Mouse (Mus musculus) brain, embryonic 14.5 days (tissue): ENCODE data around the gene Lrfn5. TPM values are rescaled to one million over a fixed set of nuclear protein-coding genes. Genes with fewer than 3 reads are reported as not detected.

Experiments
- DNase-seq: peaks from one replicate; pipeline ENCODE4 v3.0.0-alpha.2; 2011; ENCODE audit warnings: low read depth
- CTCF ChIP-seq: fragments of 200-500 bp; IDR thresholded peaks from 2 replicates; pipeline ENCODE4 v1.5.1; 2012; ENCODE audit warnings: inconsistent platforms, mild to moderate bottlenecking, moderate library complexity, borderline replicate concordance; ENCODE audit not compliant: insufficient read depth, insufficient read length; ENCODE audit errors: extremely low read depth
- POLR2A ChIP-seq: fragments of 200-500 bp; IDR thresholded peaks from 2 replicates; pipeline ENCODE4 v1.6.1; 2012; ENCODE audit warnings: mild to moderate bottlenecking, inconsistent platforms, borderline replicate concordance; ENCODE audit not compliant: poor library complexity, insufficient read depth, insufficient read length, severe bottlenecking; ENCODE audit errors: extremely low read depth
- polyA plus RNA-seq: library from polyadenylated mRNA; depleted of rRNA; stranded (reverse); fragments of >200 nt; gene quantifications from 2 replicates; pipeline ENCODE4 v1.2.3, GENCODE M21; 2012; rRNA removed

Gene Lrfn5
- 28.9 and 38.1 TPM in 2 replicates for polyA plus RNA-seq

DNA sequence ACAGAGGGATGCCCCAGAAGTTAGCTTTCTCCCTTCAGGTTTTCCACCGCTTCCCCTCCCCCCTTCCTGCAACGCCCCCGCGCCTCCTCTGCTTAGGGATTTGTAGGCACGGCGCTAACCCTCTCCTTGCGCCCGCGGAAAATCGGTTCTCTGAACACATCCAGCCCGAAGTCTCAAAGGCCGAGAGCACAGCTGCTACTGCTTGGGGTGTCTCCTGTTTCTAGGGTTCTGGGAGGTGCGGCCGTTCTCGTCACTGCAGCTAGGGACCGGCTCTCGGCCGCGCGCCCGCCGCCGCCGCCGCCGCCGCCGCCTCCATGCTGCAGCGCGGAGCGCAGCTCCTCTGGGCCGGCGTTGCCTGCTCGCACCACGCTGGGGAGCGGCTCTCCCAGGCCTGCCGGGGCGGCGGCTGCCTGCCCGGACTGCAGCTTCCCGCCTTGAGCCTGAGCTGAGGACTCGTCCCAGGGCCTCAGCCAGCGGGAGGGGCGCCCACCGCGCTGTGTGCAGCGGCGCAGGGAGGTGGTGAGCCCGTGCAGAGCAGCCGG, at the start of gene Lrfn5:
TSS of gene Lrfn5 (plus strand) at position 322 of the 542 bp plus-strand sequence.
- peak; percentile 33; the same call in 1 of the 2 replicates for TF ChIP-seq POLR2A
- TF ChIP-seq CTCF, result 0 out of 2 replicates have a peak, but pooled peaks have one; percentile 1
- DNase-seq, result peak; percentile 90

DNA sequence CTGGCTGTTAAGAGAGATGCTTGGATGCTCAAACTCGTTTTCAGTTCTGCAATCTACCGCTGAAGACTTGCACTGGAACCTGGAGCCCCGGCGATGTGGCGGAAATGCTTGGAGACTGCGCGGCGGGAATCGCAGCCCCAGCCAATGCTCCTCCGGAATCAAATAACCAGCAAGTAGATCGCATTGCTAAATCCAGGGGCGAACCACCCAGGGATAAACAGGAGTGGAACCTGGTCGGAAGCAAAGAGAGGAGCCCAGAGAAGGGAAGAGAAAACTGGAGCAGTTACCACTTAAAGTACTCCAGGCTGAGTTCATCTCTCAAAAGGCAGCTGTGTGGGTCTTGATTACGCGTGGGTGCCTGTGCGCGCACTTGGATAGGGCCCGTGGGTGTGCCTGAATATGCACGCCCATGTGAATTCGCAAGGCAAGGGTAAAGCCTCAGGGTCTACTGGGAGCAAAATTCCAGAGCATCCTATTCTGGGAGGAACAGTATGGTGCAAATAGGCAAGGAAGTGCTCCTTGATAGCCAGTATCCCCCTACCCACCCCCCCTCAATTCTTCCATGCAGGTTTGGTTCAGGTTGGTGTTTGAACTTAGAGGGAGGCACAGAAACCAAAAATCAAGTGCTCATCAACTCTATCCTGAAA, 1.3 kb upstream of the Lrfn5 start:
- DNase-seq, result peak; percentile 51
- no peak for TF ChIP-seq POLR2A
- TF ChIP-seq CTCF, result no peak

DNA sequence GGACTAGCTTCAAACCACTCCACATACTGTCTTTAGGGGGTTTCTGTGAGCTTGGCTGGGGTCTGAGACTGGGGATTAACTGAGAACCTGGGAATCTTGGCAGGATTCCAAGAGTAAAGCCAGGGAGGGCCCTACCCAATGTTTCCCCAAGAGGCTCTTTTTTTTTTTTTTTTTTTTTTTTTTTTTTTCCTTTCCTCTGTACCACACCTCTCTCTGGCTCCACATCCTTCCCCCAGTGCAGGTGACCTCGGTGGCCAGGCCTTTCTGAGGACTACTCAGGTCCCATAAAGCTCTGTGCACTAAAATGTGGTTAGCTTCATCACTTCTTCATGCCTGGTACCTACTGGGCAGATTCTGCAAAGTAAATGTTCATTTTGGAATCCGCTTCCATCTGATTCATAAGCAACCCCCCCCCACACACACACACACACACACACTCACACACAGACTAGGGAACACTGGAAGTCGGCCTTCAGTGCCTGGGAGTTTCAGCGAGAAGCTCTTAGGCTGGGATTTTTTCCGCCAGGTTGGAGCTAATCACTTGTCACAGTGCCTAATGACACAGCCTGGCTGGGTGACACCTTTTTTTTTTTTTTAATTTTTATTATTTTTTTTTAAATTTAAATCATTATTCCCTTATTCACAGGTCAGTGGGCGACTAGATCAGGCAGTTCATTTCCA, 662 bp upstream of the Lrfn5 start:
- TF ChIP-seq POLR2A (no peak), CTCF (no peak)
- peak; percentile 84 for DNase-seq

DNA sequence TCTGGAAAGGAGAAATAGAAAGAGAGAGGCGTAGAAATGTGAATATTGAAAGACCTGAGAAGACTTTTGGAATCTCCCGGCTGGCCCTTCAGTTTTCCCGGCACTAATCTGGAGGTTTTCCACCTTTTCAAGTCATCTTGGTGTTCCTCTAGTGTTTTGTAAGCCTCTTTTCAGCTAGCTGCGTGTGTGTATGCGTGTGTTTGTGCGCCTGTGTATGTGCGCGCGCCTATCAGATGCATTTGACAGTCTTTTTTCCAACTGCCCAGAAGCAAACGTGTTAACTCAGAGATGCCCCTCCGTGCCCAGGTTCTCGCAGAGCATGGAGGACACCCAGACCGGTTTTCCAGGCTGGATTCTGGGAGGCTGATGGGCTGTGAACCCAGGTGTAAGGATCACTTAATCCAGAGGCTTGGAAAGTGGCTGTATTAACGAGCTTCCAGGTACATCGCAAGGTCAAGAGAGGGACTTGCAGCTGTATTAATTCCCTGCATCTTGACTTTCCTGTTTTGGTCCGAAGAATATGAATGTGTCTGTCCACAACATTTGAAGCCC, 757 bp downstream of the Lrfn5 start:
- peak; percentile 67 for DNase-seq
- no peak for TF ChIP-seq CTCF
- no peak for TF ChIP-seq POLR2A

DNA sequence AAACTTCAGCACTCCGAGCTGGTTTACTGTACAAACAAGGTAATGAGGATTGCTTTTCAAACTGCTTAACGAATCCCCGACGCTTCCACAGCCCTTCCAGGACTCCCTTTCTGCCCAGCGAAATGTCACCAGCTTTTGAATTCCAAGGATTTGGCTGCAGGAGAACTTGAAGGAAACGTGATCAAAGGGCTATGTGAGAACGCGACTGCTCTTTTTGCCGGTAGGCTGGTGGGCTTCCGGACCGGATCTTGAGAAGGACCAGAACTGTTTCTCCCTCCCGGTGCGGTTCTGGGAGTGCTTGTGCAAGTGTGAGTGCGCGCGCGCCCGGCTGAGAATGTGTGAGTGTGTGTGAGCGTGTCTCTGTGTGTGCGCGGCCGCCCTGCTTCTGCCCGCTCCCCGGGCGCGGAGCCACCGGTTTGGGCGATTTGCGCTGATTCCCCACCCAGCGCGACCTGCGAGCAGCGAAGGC, 1.3 kb downstream of the Lrfn5 start:
- DNase-seq, result peak; percentile 69
- TF ChIP-seq POLR2A, result no peak

- DNase-seq, result peak; percentile 94
- TF ChIP-seq CTCF (peak; percentile 53; the same call in 1 of the 2 replicates), POLR2A (no peak)
These were observed 3.2 kb downstream of the Lrfn5 start for GRCm38 (mm10) chr12:61526199-61526598.

GRCm38 (mm10) chr12:61579949-61580348, 57.0 kb downstream of the Lrfn5 start:
- DNase-seq, result no peak
- TF ChIP-seq CTCF (no peak), POLR2A (no peak)

DNA sequence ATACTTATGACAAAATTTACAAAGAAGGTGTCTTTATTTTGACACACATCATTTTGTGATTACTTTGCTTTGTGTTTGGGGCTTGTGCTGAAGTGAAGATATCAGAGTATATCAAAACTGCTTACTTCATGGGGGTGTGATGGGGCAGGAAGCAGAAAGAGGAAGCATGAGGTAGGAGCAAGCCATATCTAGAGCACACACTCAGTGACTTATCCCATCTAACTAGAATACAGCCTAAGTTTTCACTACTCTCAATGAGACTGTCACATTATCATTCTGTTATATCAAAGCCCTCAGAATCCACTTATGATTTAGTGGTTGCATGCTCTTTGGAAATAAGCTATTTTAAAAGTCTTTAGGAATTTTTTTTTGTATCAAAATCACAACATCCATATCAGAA, 77.4 kb downstream of the Lrfn5 start:
- no peak for DNase-seq
- TF ChIP-seq CTCF, result no peak
- no peak for TF ChIP-seq POLR2A

DNA sequence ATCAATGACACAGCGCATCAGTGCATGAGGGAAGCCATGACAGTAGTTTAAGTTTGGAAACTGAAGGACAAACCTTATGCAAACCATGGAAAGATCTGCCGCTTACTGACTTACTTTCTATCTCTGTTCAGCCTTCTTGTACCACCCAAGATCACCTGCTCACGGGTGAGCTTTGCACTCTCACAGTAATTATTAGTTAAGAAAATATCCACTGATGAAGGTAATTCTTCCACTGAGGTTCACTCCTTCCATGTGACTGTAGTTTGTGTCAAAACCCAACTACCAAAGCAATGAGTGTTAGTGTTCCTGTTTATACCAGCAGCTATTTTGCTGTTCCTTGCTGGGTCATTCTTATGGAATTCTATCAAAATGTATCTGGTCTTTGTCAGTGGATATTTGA, 84.9 kb downstream of the Lrfn5 start:
- no peak for TF ChIP-seq POLR2A
- DNase-seq, result no peak

DNA sequence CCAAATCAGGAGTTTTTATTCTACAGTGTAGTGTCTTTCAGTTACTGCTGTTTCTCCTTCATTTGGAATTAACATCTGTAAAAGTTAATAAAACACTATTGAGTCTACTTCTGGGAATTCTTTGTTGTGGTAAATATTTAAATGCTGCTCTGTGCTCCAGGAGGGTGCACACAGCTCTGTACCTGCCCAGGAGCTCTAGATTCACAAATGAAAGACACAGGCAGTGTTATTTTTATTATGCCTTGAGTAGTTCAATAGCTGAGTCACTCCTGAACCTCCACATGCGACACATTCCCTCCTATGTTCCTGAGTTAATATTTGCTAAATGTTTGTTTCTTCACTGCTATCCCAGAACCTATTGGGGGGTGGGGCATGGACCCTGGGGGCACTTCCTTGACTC, 87.1 kb downstream of the Lrfn5 start:
- TF ChIP-seq POLR2A, result no peak
- TF ChIP-seq CTCF, result no peak
- DNase-seq, result no peak

DNA sequence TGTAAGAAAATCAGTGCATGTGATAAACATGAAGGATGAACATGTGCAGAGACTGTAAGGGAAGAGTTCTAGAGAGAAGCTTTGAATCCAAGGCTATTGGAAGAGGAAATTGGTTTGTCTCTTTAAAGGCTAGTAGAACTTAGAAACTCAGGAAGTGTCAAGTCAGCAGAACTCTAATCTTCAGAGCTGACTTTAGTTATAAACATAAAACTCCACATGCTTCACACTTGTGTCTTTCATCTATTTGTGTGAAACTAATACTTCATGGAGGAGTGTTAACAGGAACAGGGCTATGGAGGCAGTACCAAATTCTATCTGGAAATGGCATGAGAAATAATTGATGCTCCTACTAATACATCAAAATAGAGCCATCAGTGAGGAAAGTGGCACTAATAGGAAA, 101.6 kb downstream of the Lrfn5 start:
- DNase-seq, result no peak
- TF ChIP-seq CTCF (no peak), POLR2A (no peak)
